21 mouse cellular contexts compared by ENCODE assay signal in the genomic region with DNA sequence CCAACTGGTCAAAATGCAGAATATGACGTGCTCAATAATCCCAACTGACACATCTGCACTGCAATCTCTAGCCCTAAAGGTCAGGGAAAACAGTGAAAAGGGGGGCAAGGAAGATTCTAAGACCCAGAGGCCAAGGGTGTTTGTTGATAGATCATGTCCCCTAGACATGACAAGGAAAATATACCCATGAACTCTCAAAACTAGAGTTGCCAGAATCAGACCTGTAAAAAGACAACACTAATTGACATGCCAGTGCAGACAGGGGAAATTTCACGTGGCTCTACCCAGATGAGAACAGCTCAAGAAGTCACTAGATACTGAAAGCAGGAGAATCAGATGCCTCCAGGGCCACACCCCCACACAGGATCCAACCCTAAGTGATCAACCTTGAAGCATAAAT. TPM values are rescaled to one million over a fixed set of nuclear protein-coding genes. Genes with fewer than 3 reads are reported as not detected.
DNase-seq lines count a peak whose midpoint lies in the region; ATAC-seq and TF ChIP-seq lines count a peak whose summit lies in the region.
"Had no signal": no experiment of that assay in that cellular context is flagged by ENCODE, and none has a peak within 500 bp of the region (broad histone marks: within the 10 kb centered on the region; RNA-seq: fewer than 3 reads in every experiment).

No protein-coding gene starts in this region.

- TF ChIP-seq CTCF in midbrain, postnatal 0 days (IDR thresholded peaks at IDR 0.05) = no peak

- no peak overlapping the region for H3K4me2 ChIP-seq in midbrain, embryonic 11.5 days
- H3K4me2 ChIP-seq in midbrain, postnatal 0 days (ENCODE audit: low read depth, low read length, poor library complexity, severe bottlenecking) = no peak overlapping the region
- no peak overlapping the region for H3K4me2 ChIP-seq in midbrain, embryonic 13.5 days (replicated peaks)
- H3K4me2 ChIP-seq in midbrain, embryonic 16.5 days (ENCODE audit: low read length) = no peak overlapping the region

- no peaks in the 10 kb centered on the region for H3K27me3 ChIP-seq in midbrain, embryonic 11.5 days (ENCODE audit: control insufficient read depth, insufficient read depth, low read length)
- H3K27me3 ChIP-seq in midbrain, postnatal 0 days (ENCODE audit: insufficient read depth, low read length) = no peaks in the 10 kb centered on the region
- H3K27me3 ChIP-seq in midbrain, embryonic 13.5 days = no peaks in the 10 kb centered on the region
- no peaks in the 10 kb centered on the region for H3K27me3 ChIP-seq in midbrain, embryonic 16.5 days (ENCODE audit: control insufficient read depth, insufficient read depth, low read depth, low read length)
- H3K27me3 ChIP-seq: CH12.LX, Patski had no signal

- no peaks in the 10 kb centered on the region for H3K36me3 ChIP-seq in midbrain, embryonic 11.5 days (ENCODE audit: control insufficient read depth, insufficient read depth, low read length)
- H3K36me3 ChIP-seq in midbrain, postnatal 0 days (ENCODE audit: insufficient read depth, low read length) = no peaks in the 10 kb centered on the region
- peaks cover 3% of the 10 kb centered on the region; the same call in 1 of the 2 replicates for H3K36me3 ChIP-seq in midbrain, embryonic 13.5 days
- no peaks in the 10 kb centered on the region for H3K36me3 ChIP-seq in midbrain, embryonic 16.5 days (ENCODE audit: control insufficient read depth, insufficient read depth, low read length)

- H3K4me1 ChIP-seq in midbrain, embryonic 11.5 days (ENCODE audit: control insufficient read depth, insufficient read depth, low read length) = no peaks in the 10 kb centered on the region
- H3K4me1 ChIP-seq in midbrain, postnatal 0 days (ENCODE audit: insufficient read depth, low read length) = no peaks in the 10 kb centered on the region
- no peaks in the 10 kb centered on the region for H3K4me1 ChIP-seq in midbrain, embryonic 13.5 days (replicated peaks)
- no peaks in the 10 kb centered on the region for H3K4me1 ChIP-seq in midbrain, embryonic 16.5 days (ENCODE audit: control insufficient read depth, insufficient read depth, low read length)

- H3K4me3 ChIP-seq in midbrain, embryonic 11.5 days (ENCODE audit: low read depth, low read length) = no peak overlapping the region
- no peak overlapping the region for H3K4me3 ChIP-seq in midbrain, postnatal 0 days (ENCODE audit: low read depth, low read length)
- no peak overlapping the region for H3K4me3 ChIP-seq in midbrain, embryonic 13.5 days (replicated peaks)
- H3K4me3 ChIP-seq in midbrain, embryonic 16.5 days (ENCODE audit: low read depth, low read length) = no peak overlapping the region

- H3K9ac ChIP-seq in midbrain, embryonic 11.5 days (ENCODE audit: low read length) = no peak overlapping the region
- no peak overlapping the region for H3K9ac ChIP-seq in midbrain, postnatal 0 days (replicated peaks; ENCODE audit: low read length, poor library complexity, severe bottlenecking)
- no peak overlapping the region for H3K9ac ChIP-seq in midbrain, embryonic 13.5 days (replicated peaks)
- H3K9ac ChIP-seq in midbrain, embryonic 16.5 days (ENCODE audit: low read depth, low read length) = no peak overlapping the region

- no peaks in the 10 kb centered on the region for H3K9me3 ChIP-seq in midbrain, embryonic 11.5 days (ENCODE audit: control insufficient read depth, low read length)
- H3K9me3 ChIP-seq in midbrain, postnatal 0 days (ENCODE audit: low read length) = no peaks in the 10 kb centered on the region
- H3K9me3 ChIP-seq in midbrain, embryonic 13.5 days = no peaks in the 10 kb centered on the region
- H3K9me3 ChIP-seq in midbrain, embryonic 16.5 days (replicated peaks; ENCODE audit: control insufficient read depth, low read length, poor library complexity, severe bottlenecking) = no peaks in the 10 kb centered on the region
- H3K9me3 ChIP-seq: G1E had no signal

- 89% methylated on average over 2 of the region's 2 CpGs for WGBS in midbrain, embryonic 11.5 days
- WGBS in midbrain, postnatal 0 days = 80% methylated on average over 2 of the region's 2 CpGs
- 87% methylated on average over 2 of the region's 2 CpGs for WGBS in midbrain, embryonic 13.5 days
- WGBS in midbrain, embryonic 16.5 days = 92% methylated on average over 2 of the region's 2 CpGs

- DNase-seq in heart, adult 11 months = peak; percentile 65
- DNase-seq in heart, adult 9 months (ENCODE audit: low spot score in 2 of 2) = no peak
- DNase-seq in midbrain, embryonic 11.5 days (ENCODE audit: low spot score, missing footprints) = peak; percentile 61
- DNase-seq in midbrain, postnatal 0 days (ENCODE audit: low spot score) = no peak
- DNase-seq: adrenal gland, adult 2 months; adrenal gland, adult 8-10 months; adrenal gland, postnatal 10 days; adrenal gland, postnatal 14 days; adrenal gland, postnatal 25 days; adrenal gland, postnatal 36 days; B cell, adult 2 months; cerebellum, adult 11 months; cerebellum, adult 11-12 months; cerebellum, adult 18-20 months had no signal

- no peak overlapping the region for H3K27ac ChIP-seq in midbrain, embryonic 11.5 days (ENCODE audit: low read depth, low read length)
- no peak overlapping the region for H3K27ac ChIP-seq in midbrain, postnatal 0 days (ENCODE audit: low read depth, low read length)
- H3K27ac ChIP-seq in midbrain, embryonic 13.5 days = 0 out of 2 replicates have a peak overlapping the region, but pooled peaks have one; percentile 7
- H3K27ac ChIP-seq in midbrain, embryonic 16.5 days (ENCODE audit: low read length) = no peak overlapping the region

- ATAC-seq in midbrain, embryonic 11.5 days (ENCODE audit: low FRiP score) = no peak
- ATAC-seq in midbrain, postnatal 0 days (ENCODE audit: low FRiP score) = no peak
- ATAC-seq in midbrain, embryonic 13.5 days = no peak
- no peak for ATAC-seq in midbrain, embryonic 16.5 days
- ATAC-seq: activated CD4-positive, CD25-positive, alpha-beta regulatory T cell, adult 4 months; CD4-positive, CD25-positive, alpha-beta regulatory T cell, adult 4 months; Patski had no signal

RNA-seq across cellular contexts. Expression of gene Tex264, which starts 48.0 kb away (rescaled TPM):
- 24.6 and 27.1 TPM in 2 replicates for polyA plus RNA-seq in midbrain, embryonic 11.5 days (2014; fragmentation: Nextera tagmentation; extraction: Ambion mirVana)
- total RNA-seq in midbrain, postnatal 0 days (2014; rRNA removed) = 74.9 and 82.7 TPM in 2 replicates
- polyA plus RNA-seq in midbrain, postnatal 0 days (2015; fragmentation: Nextera tagmentation; extraction: Ambion mirVana) = 87.4 and 101 TPM in 2 replicates
- polyA plus RNA-seq in midbrain, embryonic 13.5 days (2015; fragmentation: Nextera tagmentation; extraction: Ambion mirVana) = 36.8 and 36.9 TPM in 2 replicates
- 67.0 and 75.7 TPM in 2 replicates for polyA plus RNA-seq in midbrain, embryonic 16.5 days (2015; fragmentation: Nextera tagmentation; extraction: Ambion mirVana)

RNA-seq across cellular contexts. Expression of gene Rad54l2, which starts 55.3 kb away (rescaled TPM):
- polyA plus RNA-seq in midbrain, embryonic 11.5 days (2014; fragmentation: Nextera tagmentation; extraction: Ambion mirVana) = 5.5 and 6.1 TPM in 2 replicates
- total RNA-seq in midbrain, postnatal 0 days (2014; rRNA removed) = 24.9 and 25.5 TPM in 2 replicates
- 3.0 and 4.6 TPM in 2 replicates for polyA plus RNA-seq in midbrain, postnatal 0 days (2015; fragmentation: Nextera tagmentation; extraction: Ambion mirVana)
- 8.6 and 10.5 TPM in 2 replicates for polyA plus RNA-seq in midbrain, embryonic 13.5 days (2015; fragmentation: Nextera tagmentation; extraction: Ambion mirVana)
- polyA plus RNA-seq in midbrain, embryonic 16.5 days (2015; fragmentation: Nextera tagmentation; extraction: Ambion mirVana) = 5.2 and 6.4 TPM in 2 replicates

Comparison
In these comparisons a context has a peak if more than half of its experiments do, and no peak if none do; other contexts are left out.
1. DNase-seq: peak in heart, adult 11 months (single experiment) and midbrain, embryonic 11.5 days (single experiment); none in heart, adult 9 months (0 of 2) and midbrain, postnatal 0 days (single experiment).